Mouse (Mus musculus): ENCODE data around the gene Cript. TPM values are rescaled to one million over a fixed set of nuclear protein-coding genes. Genes with fewer than 3 reads are reported as not detected.
"Not testable (repeated sequence)": the region's sequence is repeated elsewhere in the genome, so short reads cannot be mapped to it uniquely, and the experiment has no call there.

Gene Cript
- polyA plus RNA-seq, 1 experiment from 2014 or later = 133 TPM

- Histone ChIP-seq H3K9me3 (ENCODE audit: control insufficient read depth, low read length) (no peaks in the 10 kb centered on the region), H3K9ac (ENCODE audit: low read length) (no peak overlapping the region), H3K4me3 (ENCODE audit: low read length) (no peak overlapping the region), H3K36me3 (ENCODE audit: control insufficient read depth, insufficient read depth, low read length) (no peaks in the 10 kb centered on the region), H3K27me3 (ENCODE audit: control insufficient read depth, insufficient read depth, low read depth, low read length) (no peaks in the 10 kb centered on the region), H3K27ac (ENCODE audit: low read length) (no peak overlapping the region), H3K4me2 (ENCODE audit: low read depth, low read length) (no peak overlapping the region), H3K4me1 (replicated peaks; ENCODE audit: control insufficient read depth, insufficient read depth, low read length) (peaks cover 6% of the 10 kb centered on the region)
- ATAC-seq (ENCODE audit: low read depth) = no peak
- WGBS = 54% methylated on average over 1 of the region's 1 CpGs
These were observed 30.3 kb downstream of the Cript start for GRCm38 (mm10) chr17:87055663-87056062.

GRCm38 (mm10) chr17:87056761-87057160, 31.4 kb downstream of the Cript start:
- 85% methylated on average over 7 of the region's 7 CpGs for WGBS
- no peak overlapping the region for H3K9ac ChIP-seq (ENCODE audit: low read length)
- H3K9me3 ChIP-seq (ENCODE audit: control insufficient read depth, low read length) = no peaks in the 10 kb centered on the region
- H3K4me2 ChIP-seq (ENCODE audit: low read depth, low read length) = no peak overlapping the region
- no peak for ATAC-seq (ENCODE audit: low read depth)
- H3K36me3 ChIP-seq (ENCODE audit: control insufficient read depth, insufficient read depth, low read length) = no peaks in the 10 kb centered on the region
- no peak overlapping the region for H3K27ac ChIP-seq (ENCODE audit: low read length)
- H3K4me3 ChIP-seq (ENCODE audit: low read length) = no peak overlapping the region
- peaks cover 6% of the 10 kb centered on the region for H3K4me1 ChIP-seq (replicated peaks; ENCODE audit: control insufficient read depth, insufficient read depth, low read length)
- no peaks in the 10 kb centered on the region for H3K27me3 ChIP-seq (ENCODE audit: control insufficient read depth, insufficient read depth, low read depth, low read length)

- WGBS = 53% methylated on average over 8 of the region's 8 CpGs
- H3K36me3 ChIP-seq (ENCODE audit: control insufficient read depth, insufficient read depth, low read length) = no peaks in the 10 kb centered on the region
- H3K4me3 ChIP-seq (ENCODE audit: low read length) = no peak overlapping the region
- H3K4me1 ChIP-seq (replicated peaks; ENCODE audit: control insufficient read depth, insufficient read depth, low read length) = peaks cover 6% of the 10 kb centered on the region
- no peaks in the 10 kb centered on the region for H3K27me3 ChIP-seq (ENCODE audit: control insufficient read depth, insufficient read depth, low read depth, low read length)
- H3K4me2 ChIP-seq (ENCODE audit: low read depth, low read length) = no peak overlapping the region
- ATAC-seq (ENCODE audit: low read depth) = no peak
- H3K27ac ChIP-seq (ENCODE audit: low read length) = no peak overlapping the region
- H3K9ac ChIP-seq (ENCODE audit: low read length) = no peak overlapping the region
- H3K9me3 ChIP-seq (ENCODE audit: control insufficient read depth, low read length) = no peaks in the 10 kb centered on the region
These were observed 32.3 kb downstream of the Cript start for GRCm38 (mm10) chr17:87057486-87058266.

- no peak overlapping the region for H3K4me3 ChIP-seq (ENCODE audit: low read length)
- 62% methylated on average over 9 of the region's 9 CpGs for WGBS
- no peaks in the 10 kb centered on the region for H3K9me3 ChIP-seq (ENCODE audit: control insufficient read depth, low read length)
- no peaks in the 10 kb centered on the region for H3K4me1 ChIP-seq (replicated peaks; ENCODE audit: control insufficient read depth, insufficient read depth, low read length)
- H3K27ac ChIP-seq (ENCODE audit: low read length) = peak overlapping the region; percentile 68
- peak overlapping the region; percentile 8; the same call in 1 of the 2 replicates for H3K4me2 ChIP-seq (ENCODE audit: low read depth, low read length)
- no peak for ATAC-seq (ENCODE audit: low read depth)
- H3K9ac ChIP-seq (ENCODE audit: low read length) = no peak overlapping the region
- H3K36me3 ChIP-seq (ENCODE audit: control insufficient read depth, insufficient read depth, low read length) = no peaks in the 10 kb centered on the region
- no peaks in the 10 kb centered on the region for H3K27me3 ChIP-seq (ENCODE audit: control insufficient read depth, insufficient read depth, low read depth, low read length)
These were observed 37.3 kb downstream of the Cript start for GRCm38 (mm10) chr17:87062639-87063038.

GRCm38 (mm10) chr17:87063461-87063860, 38.1 kb downstream of the Cript start:
- H3K4me1 ChIP-seq (replicated peaks; ENCODE audit: control insufficient read depth, insufficient read depth, low read length) = no peaks in the 10 kb centered on the region
- H3K4me2 ChIP-seq (ENCODE audit: low read depth, low read length) = peak overlapping the region; percentile 27; the same call in 1 of the 2 replicates
- H3K9ac ChIP-seq (ENCODE audit: low read length) = no peak overlapping the region
- no peaks in the 10 kb centered on the region for H3K27me3 ChIP-seq (ENCODE audit: control insufficient read depth, insufficient read depth, low read depth, low read length)
- peak; percentile 45 for ATAC-seq (ENCODE audit: low read depth)
- no peak overlapping the region for H3K4me3 ChIP-seq (ENCODE audit: low read length)
- H3K9me3 ChIP-seq (ENCODE audit: control insufficient read depth, low read length) = no peaks in the 10 kb centered on the region
- peak overlapping the region; percentile 68 for H3K27ac ChIP-seq (ENCODE audit: low read length)
- 42% methylated on average over 7 of the region's 7 CpGs for WGBS
- H3K36me3 ChIP-seq (ENCODE audit: control insufficient read depth, insufficient read depth, low read length) = no peaks in the 10 kb centered on the region

GRCm38 (mm10) chr17:87063969-87064368, 38.6 kb downstream of the Cript start:
- no peak overlapping the region for H3K9ac ChIP-seq (ENCODE audit: low read length)
- H3K4me1 ChIP-seq (replicated peaks; ENCODE audit: control insufficient read depth, insufficient read depth, low read length) = no peaks in the 10 kb centered on the region
- no peaks in the 10 kb centered on the region for H3K9me3 ChIP-seq (ENCODE audit: control insufficient read depth, low read length)
- H3K4me2 ChIP-seq (ENCODE audit: low read depth, low read length) = peak overlapping the region; percentile 27
- 54% methylated on average over 6 of the region's 6 CpGs for whole genome bisulfite sequencing
- H3K27ac ChIP-seq (ENCODE audit: low read length) = no peak overlapping the region
- H3K36me3 ChIP-seq (ENCODE audit: control insufficient read depth, insufficient read depth, low read length) = no peaks in the 10 kb centered on the region
- no peak overlapping the region for H3K4me3 ChIP-seq (ENCODE audit: low read length)
- no peak for ATAC-seq (ENCODE audit: low read depth)
- H3K27me3 ChIP-seq (ENCODE audit: control insufficient read depth, insufficient read depth, low read depth, low read length) = no peaks in the 10 kb centered on the region

GRCm38 (mm10) chr17:87068997-87069396, 43.6 kb downstream of the Cript start:
- no peak for ATAC-seq (ENCODE audit: low read depth)
- Histone ChIP-seq H3K36me3 (ENCODE audit: control insufficient read depth, insufficient read depth, low read length) (no peaks in the 10 kb centered on the region), H3K4me1 (replicated peaks; ENCODE audit: control insufficient read depth, insufficient read depth, low read length) (no peaks in the 10 kb centered on the region), H3K27ac (ENCODE audit: low read length) (no peak overlapping the region), H3K4me2 (ENCODE audit: low read depth, low read length) (no peak overlapping the region), H3K9ac (ENCODE audit: low read length) (no peak overlapping the region), H3K4me3 (ENCODE audit: low read length) (no peak overlapping the region), H3K9me3 (ENCODE audit: control insufficient read depth, low read length) (no peaks in the 10 kb centered on the region), H3K27me3 (ENCODE audit: control insufficient read depth, insufficient read depth, low read depth, low read length) (no peaks in the 10 kb centered on the region)
- WGBS = 92% methylated on average over 4 of the region's 4 CpGs

GRCm38 (mm10) chr17:87072183-87072582, 46.8 kb downstream of the Cript start:
- H3K9me3 ChIP-seq (ENCODE audit: control insufficient read depth, low read length); ATAC-seq (ENCODE audit: low read depth); H3K9ac ChIP-seq (ENCODE audit: low read length); H3K27me3 ChIP-seq (ENCODE audit: control insufficient read depth, insufficient read depth, low read depth, low read length); H3K4me1 ChIP-seq (replicated peaks; ENCODE audit: control insufficient read depth, insufficient read depth, low read length); H3K27ac ChIP-seq (ENCODE audit: low read length); H3K36me3 ChIP-seq (ENCODE audit: control insufficient read depth, insufficient read depth, low read length); H3K4me3 ChIP-seq (ENCODE audit: low read length); H3K4me2 ChIP-seq (ENCODE audit: low read depth, low read length): not testable (repeated sequence)
- 94% methylated on average over 1 of the region's 1 CpGs for WGBS

- 34% methylated on average over 5 of the region's 5 CpGs for WGBS
- no peak overlapping the region for H3K4me2 ChIP-seq (ENCODE audit: low read depth, low read length)
- ATAC-seq (ENCODE audit: low read depth) = no peak
These were observed 47.6 kb downstream of the Cript start for GRCm38 (mm10) chr17:87072766-87073440.

More at GRCm38 (mm10) chr17:87072766-87073440, 47.6 kb downstream of the Cript start:
- Histone ChIP-seq H3K9ac (ENCODE audit: low read length) (no peak overlapping the region), H3K4me1 (replicated peaks; ENCODE audit: control insufficient read depth, insufficient read depth, low read length) (no peaks in the 10 kb centered on the region), H3K9me3 (ENCODE audit: control insufficient read depth, low read length) (no peaks in the 10 kb centered on the region), H3K27ac (ENCODE audit: low read length) (no peak overlapping the region), H3K4me3 (ENCODE audit: low read length) (no peak overlapping the region), H3K36me3 (ENCODE audit: control insufficient read depth, insufficient read depth, low read length) (no peaks in the 10 kb centered on the region), H3K27me3 (ENCODE audit: control insufficient read depth, insufficient read depth, low read depth, low read length) (no peaks in the 10 kb centered on the region)

Measured in lung, embryonic 16.5 days (tissue).